Mouse (Mus musculus): ENCODE results near the gene Rnf114.

DNA sequence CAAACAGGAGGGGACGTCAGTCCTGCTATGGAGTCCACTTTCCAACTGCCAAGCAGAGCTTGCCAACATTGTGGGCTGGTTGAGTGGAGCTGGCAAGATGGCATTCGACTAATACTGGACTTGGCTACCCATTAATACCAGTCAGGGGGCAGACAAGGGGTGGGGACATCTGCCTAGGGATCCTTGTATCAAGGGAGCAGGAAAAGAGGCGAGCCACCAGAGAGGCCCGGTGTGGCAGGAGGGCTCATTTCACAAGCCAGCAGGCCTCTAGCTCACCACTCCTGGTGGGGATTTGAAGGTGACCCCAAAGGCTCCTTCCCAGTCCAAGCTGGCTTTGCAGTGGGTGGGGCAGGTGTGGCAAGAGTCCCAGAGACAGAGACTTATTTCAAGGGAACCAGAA is 9.8 kb upstream of the Rnf114 start:
- TF ChIP-seq ZNF384 (IDR thresholded peaks at IDR 0.05; ENCODE audit: low read depth, low read length): no peak
- TF ChIP-seq ZC3H11A (IDR thresholded peaks at IDR 0.05; ENCODE audit: borderline replicate concordance, low read depth, low read length): no peak

Measured in ES-E14 (cell line).